Mouse (Mus musculus): ENCODE results near the gene Bzw2. TPM values are rescaled to one million over a fixed set of nuclear protein-coding genes. Genes with fewer than 3 reads are reported as not detected.
"Not testable (repeated sequence)": the region's sequence is repeated elsewhere in the genome, so short reads cannot be mapped to it uniquely, and the experiment has no call there.

Gene Bzw2
- 291 and 303 TPM in 2 replicates for polyA plus RNA-seq (2014; fragmentation: Nextera tagmentation; extraction: Ambion mirVana)

- H3K27me3 ChIP-seq (ENCODE audit: control insufficient read depth, insufficient read depth, low read length): no peaks in the 10 kb centered on the region
- H3K36me3 ChIP-seq (ENCODE audit: control insufficient read depth, insufficient read depth, low read length): no peaks in the 10 kb centered on the region
- H3K4me2 ChIP-seq (ENCODE audit: low read depth): peak within 1 kb of the TSS; percentile 76
- H3K9ac ChIP-seq (ENCODE audit: low read length): peak within 1 kb of the TSS; percentile 66
- H3K4me3 ChIP-seq (ENCODE audit: low read depth, low read length): peak within 1 kb of the TSS; percentile 68
- H3K4me1 ChIP-seq (ENCODE audit: control insufficient read depth, insufficient read depth, low read length): peaks cover 16% of the 10 kb centered on the region; the same call in 1 of the 2 replicates
- ATAC-seq (ENCODE audit: insufficient read depth, low FRiP score, low TSS enrichment): no peak
- 3% methylated on average over 26 of the region's 26 CpGs for WGBS
- H3K27ac ChIP-seq (ENCODE audit: low read depth, low read length): peak within 1 kb of the TSS; percentile 63; the same call in 1 of the 2 replicates
- peak; percentile 71 for DNase-seq (ENCODE audit: low spot score)
- no peaks in the 10 kb centered on the region for H3K9me3 ChIP-seq (ENCODE audit: control insufficient read depth, low read length)
Observed at GRCm38 (mm10) chr12:36157638-36158308, at the start of gene Bzw2. TSS of gene Bzw2 (minus strand) at chr12:36158080.

- DNase-seq (ENCODE audit: low spot score) (peak; percentile 75), ATAC-seq (ENCODE audit: insufficient read depth, low FRiP score, low TSS enrichment) (peak; percentile 98)
- Histone ChIP-seq H3K4me3 (ENCODE audit: low read depth, low read length) (no peak overlapping the region), H3K36me3 (ENCODE audit: control insufficient read depth, insufficient read depth, low read length) (no peaks in the 10 kb centered on the region), H3K9me3 (ENCODE audit: control insufficient read depth, low read length) (no peaks in the 10 kb centered on the region), H3K4me1 (ENCODE audit: control insufficient read depth, insufficient read depth, low read length) (peaks cover 6% of the 10 kb centered on the region), H3K9ac (ENCODE audit: low read length) (no peak overlapping the region), H3K27me3 (ENCODE audit: control insufficient read depth, insufficient read depth, low read length) (no peaks in the 10 kb centered on the region), H3K4me2 (ENCODE audit: low read depth) (0 out of 2 replicates have a peak overlapping the region, but pooled peaks have one; percentile 20), H3K27ac (ENCODE audit: low read depth, low read length) (0 out of 2 replicates have a peak overlapping the region, but pooled peaks have one; percentile 29)
- WGBS: 54% methylated on average over 9 of the region's 9 CpGs
Observed at GRCm38 (mm10) chr12:36207072-36207799, 49.4 kb upstream of the Bzw2 start.

GRCm38 (mm10) chr12:36205579-36206119, 47.8 kb upstream of the Bzw2 start:
- not testable (repeated sequence) for H3K27me3 ChIP-seq (ENCODE audit: control insufficient read depth, insufficient read depth, low read length); H3K4me1 ChIP-seq (ENCODE audit: control insufficient read depth, insufficient read depth, low read length); H3K9ac ChIP-seq (ENCODE audit: low read length); H3K9me3 ChIP-seq (ENCODE audit: control insufficient read depth, low read length); H3K4me3 ChIP-seq (ENCODE audit: low read depth, low read length); H3K36me3 ChIP-seq (ENCODE audit: control insufficient read depth, insufficient read depth, low read length); ATAC-seq (ENCODE audit: insufficient read depth, low FRiP score, low TSS enrichment); DNase-seq (ENCODE audit: low spot score); H3K27ac ChIP-seq (ENCODE audit: low read depth, low read length); H3K4me2 ChIP-seq (ENCODE audit: low read depth)
- 44% methylated on average over 5 of the region's 5 CpGs for WGBS

GRCm38 (mm10) chr12:36194976-36195375, 37.1 kb upstream of the Bzw2 start:
- H3K9ac ChIP-seq (ENCODE audit: low read length): no peak overlapping the region
- H3K36me3 ChIP-seq (ENCODE audit: control insufficient read depth, insufficient read depth, low read length): peaks cover 17% of the 10 kb centered on the region
- no peak overlapping the region for H3K27ac ChIP-seq (ENCODE audit: low read depth, low read length)
- H3K4me2 ChIP-seq (ENCODE audit: low read depth): no peak overlapping the region
- no peaks in the 10 kb centered on the region for H3K4me1 ChIP-seq (ENCODE audit: control insufficient read depth, insufficient read depth, low read length)
- ATAC-seq (ENCODE audit: insufficient read depth, low FRiP score, low TSS enrichment): no peak
- no peak for DNase-seq (ENCODE audit: low spot score)
- H3K9me3 ChIP-seq (ENCODE audit: control insufficient read depth, low read length): peaks cover 5% of the 10 kb centered on the region; the same call in 1 of the 2 replicates
- no peaks in the 10 kb centered on the region for H3K27me3 ChIP-seq (ENCODE audit: control insufficient read depth, insufficient read depth, low read length)
- no peak overlapping the region for H3K4me3 ChIP-seq (ENCODE audit: low read depth, low read length)
- WGBS: 92% methylated on average over 7 of the region's 7 CpGs

- H3K4me2 ChIP-seq (ENCODE audit: low read depth): no peak overlapping the region
Observed at GRCm38 (mm10) chr12:36190343-36190742, 32.5 kb upstream of the Bzw2 start.

GRCm38 (mm10) chr12:36189610-36190009, 31.7 kb upstream of the Bzw2 start:
- no peak for DNase-seq (ENCODE audit: low spot score)
- Histone ChIP-seq H3K9ac (ENCODE audit: low read length) (no peak overlapping the region), H3K27ac (ENCODE audit: low read depth, low read length) (no peak overlapping the region), H3K4me3 (ENCODE audit: low read depth, low read length) (no peak overlapping the region), H3K27me3 (ENCODE audit: control insufficient read depth, insufficient read depth, low read length) (no peaks in the 10 kb centered on the region), H3K36me3 (ENCODE audit: control insufficient read depth, insufficient read depth, low read length) (no peaks in the 10 kb centered on the region; the same call in 1 of the 2 replicates), H3K4me1 (ENCODE audit: control insufficient read depth, insufficient read depth, low read length) (no peaks in the 10 kb centered on the region), H3K9me3 (ENCODE audit: control insufficient read depth, low read length) (no peaks in the 10 kb centered on the region), H3K4me2 (ENCODE audit: low read depth) (no peak overlapping the region)
- ATAC-seq (ENCODE audit: insufficient read depth, low FRiP score, low TSS enrichment): no peak
- WGBS: 95% methylated on average over 3 of the region's 3 CpGs

More at GRCm38 (mm10) chr12:36190343-36190742, 32.5 kb upstream of the Bzw2 start:
- WGBS: 94% methylated on average over 5 of the region's 5 CpGs
- Histone ChIP-seq H3K9me3 (ENCODE audit: control insufficient read depth, low read length) (no peaks in the 10 kb centered on the region), H3K27me3 (ENCODE audit: control insufficient read depth, insufficient read depth, low read length) (no peaks in the 10 kb centered on the region), H3K9ac (ENCODE audit: low read length) (no peak overlapping the region), H3K27ac (ENCODE audit: low read depth, low read length) (no peak overlapping the region), H3K4me1 (ENCODE audit: control insufficient read depth, insufficient read depth, low read length) (no peaks in the 10 kb centered on the region), H3K4me3 (ENCODE audit: low read depth, low read length) (no peak overlapping the region), H3K36me3 (ENCODE audit: control insufficient read depth, insufficient read depth, low read length) (peaks cover 3% of the 10 kb centered on the region)
- no peak for DNase-seq (ENCODE audit: low spot score)
- ATAC-seq (ENCODE audit: insufficient read depth, low FRiP score, low TSS enrichment): no peak

- no peak overlapping the region for H3K27ac ChIP-seq (ENCODE audit: low read depth, low read length)
- peaks cover 6% of the 10 kb centered on the region; the same call in 1 of the 2 replicates for H3K36me3 ChIP-seq (ENCODE audit: control insufficient read depth, insufficient read depth, low read length)
- H3K9ac ChIP-seq (ENCODE audit: low read length): no peak overlapping the region
- H3K4me3 ChIP-seq (ENCODE audit: low read depth, low read length): no peak overlapping the region
- no peaks in the 10 kb centered on the region for H3K27me3 ChIP-seq (ENCODE audit: control insufficient read depth, insufficient read depth, low read length)
- no peak for DNase-seq (ENCODE audit: low spot score)
- H3K9me3 ChIP-seq (ENCODE audit: control insufficient read depth, low read length): no peaks in the 10 kb centered on the region
- WGBS: 76% methylated on average over 6 of the region's 6 CpGs
- ATAC-seq (ENCODE audit: insufficient read depth, low FRiP score, low TSS enrichment): no peak
- H3K4me2 ChIP-seq (ENCODE audit: low read depth): no peak overlapping the region
- no peaks in the 10 kb centered on the region for H3K4me1 ChIP-seq (ENCODE audit: control insufficient read depth, insufficient read depth, low read length)
Observed at GRCm38 (mm10) chr12:36187081-36187480, 29.2 kb upstream of the Bzw2 start.

- no peaks in the 10 kb centered on the region for H3K9me3 ChIP-seq (ENCODE audit: control insufficient read depth, low read length)
- no peak overlapping the region for H3K4me2 ChIP-seq (ENCODE audit: low read depth)
- H3K36me3 ChIP-seq (ENCODE audit: control insufficient read depth, insufficient read depth, low read length): peaks cover 6% of the 10 kb centered on the region; the same call in 1 of the 2 replicates
- no peak overlapping the region for H3K27ac ChIP-seq (ENCODE audit: low read depth, low read length)
- ATAC-seq (ENCODE audit: insufficient read depth, low FRiP score, low TSS enrichment) (no peak), DNase-seq (ENCODE audit: low spot score) (no peak)
- no peaks in the 10 kb centered on the region for H3K4me1 ChIP-seq (ENCODE audit: control insufficient read depth, insufficient read depth, low read length)
- H3K9ac ChIP-seq (ENCODE audit: low read length): no peak overlapping the region
- H3K27me3 ChIP-seq (ENCODE audit: control insufficient read depth, insufficient read depth, low read length): no peaks in the 10 kb centered on the region
- H3K4me3 ChIP-seq (ENCODE audit: low read depth, low read length): no peak overlapping the region
- WGBS: 80% methylated on average over 6 of the region's 6 CpGs
Observed at GRCm38 (mm10) chr12:36182570-36182969, 24.7 kb upstream of the Bzw2 start.

Data from neural tube, embryonic 11.5 days (tissue).